Mouse (Mus musculus) c-Kit-positive CD71-negative TER-119-negative erythroid progenitor cells, embryonic 14.5 days (primary cell): ENCODE measurements around the gene Onecut3.

Source experiments
- DNase-seq: peaks from one replicate; pipeline ENCODE4 v3.0.0-alpha.2; 2013; ENCODE audit warnings: low read depth

The Onecut3 gene

DNA sequence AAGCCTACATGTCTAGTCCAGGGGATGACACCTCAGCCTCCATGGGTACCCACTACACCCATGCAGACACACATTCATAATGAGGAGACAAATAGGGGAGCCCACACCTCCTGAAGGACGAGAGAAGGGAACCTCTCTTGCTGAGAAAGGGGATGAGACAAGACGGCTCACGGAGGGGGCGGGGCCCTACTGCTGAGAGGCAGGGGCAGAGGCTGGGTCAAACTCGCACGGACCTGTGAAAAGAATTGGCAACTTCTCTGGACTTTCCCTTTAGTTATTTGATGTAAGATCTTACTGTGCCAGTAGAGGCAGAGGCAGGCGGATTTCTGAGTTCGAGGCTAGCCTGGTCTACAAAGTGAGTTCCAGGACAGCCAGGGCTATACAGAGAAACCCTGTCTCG lies 57.7 kb downstream of the Onecut3 start:
- no peak for DNase-seq

DNA sequence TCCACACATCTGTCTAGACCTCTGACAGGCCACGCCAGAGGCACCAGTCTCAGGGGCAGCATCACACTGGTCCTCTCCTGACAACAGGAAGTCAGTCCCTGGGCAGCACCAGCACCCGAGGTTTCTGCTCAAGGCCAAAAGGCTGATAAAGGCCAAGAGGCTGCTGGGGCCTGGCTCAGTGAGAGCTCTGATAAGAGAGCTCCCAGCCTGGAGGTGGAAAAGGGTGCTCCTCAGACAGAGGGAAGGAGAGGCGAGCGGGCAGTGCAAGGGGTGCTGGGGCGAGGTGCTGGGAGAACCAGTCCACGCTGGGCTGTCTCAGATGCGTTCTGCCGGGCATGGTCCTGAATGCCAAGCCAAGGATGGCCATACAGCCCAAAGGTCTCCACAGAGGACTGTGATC lies 58.9 kb downstream of the Onecut3 start:
- no peak for DNase-seq

DNA sequence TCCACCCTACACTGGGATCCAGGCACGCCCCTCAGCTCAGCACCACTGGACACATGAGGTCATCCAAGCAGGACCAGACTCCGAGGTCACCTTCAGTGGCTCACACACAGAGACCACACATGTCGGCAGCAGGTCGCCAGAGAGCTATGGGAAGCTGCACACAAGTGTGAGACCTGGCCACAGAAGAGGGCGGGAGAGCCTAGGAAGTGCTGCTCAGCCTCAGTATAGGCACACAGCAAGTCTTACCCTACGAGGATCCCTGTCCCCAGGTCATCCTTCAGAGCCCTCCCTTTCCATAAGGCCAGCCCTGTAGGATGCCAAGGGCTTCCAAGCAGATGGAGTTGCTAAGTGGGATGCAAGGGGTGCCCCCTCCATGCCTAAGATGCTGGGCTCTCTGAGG lies 59.4 kb downstream of the Onecut3 start:
- no peak for DNase-seq

DNA sequence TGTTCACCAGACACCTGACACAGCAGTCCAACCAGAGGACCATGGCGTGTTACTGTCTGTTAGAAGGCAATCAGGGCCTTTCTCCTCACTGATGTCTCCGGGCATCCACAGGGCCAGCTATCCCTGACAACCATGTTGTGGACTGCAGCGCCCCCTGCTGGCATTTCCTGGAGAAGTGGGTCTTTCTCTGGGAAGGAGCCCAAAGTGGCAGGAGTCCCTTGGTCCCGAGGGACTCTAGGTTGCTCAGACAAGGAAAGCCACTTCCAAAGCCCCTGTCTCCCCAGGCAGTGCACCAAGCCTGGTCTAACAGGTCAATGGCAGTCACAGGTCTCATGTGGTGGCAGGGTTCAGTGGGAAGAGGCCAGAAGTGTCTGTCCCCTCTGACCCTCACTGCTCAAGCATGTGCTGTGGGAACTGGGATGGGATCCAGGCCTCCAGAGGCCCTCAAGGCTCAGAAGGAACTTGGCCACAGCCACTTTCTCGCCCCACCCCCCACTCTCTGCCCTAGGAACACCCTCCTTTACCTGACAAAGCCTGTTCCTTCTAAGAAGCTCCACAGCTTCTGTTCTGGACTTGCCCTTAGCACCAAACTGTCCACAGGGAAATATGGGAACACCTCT lies 62.8 kb downstream of the Onecut3 start:
- DNase-seq, result no peak

DNA sequence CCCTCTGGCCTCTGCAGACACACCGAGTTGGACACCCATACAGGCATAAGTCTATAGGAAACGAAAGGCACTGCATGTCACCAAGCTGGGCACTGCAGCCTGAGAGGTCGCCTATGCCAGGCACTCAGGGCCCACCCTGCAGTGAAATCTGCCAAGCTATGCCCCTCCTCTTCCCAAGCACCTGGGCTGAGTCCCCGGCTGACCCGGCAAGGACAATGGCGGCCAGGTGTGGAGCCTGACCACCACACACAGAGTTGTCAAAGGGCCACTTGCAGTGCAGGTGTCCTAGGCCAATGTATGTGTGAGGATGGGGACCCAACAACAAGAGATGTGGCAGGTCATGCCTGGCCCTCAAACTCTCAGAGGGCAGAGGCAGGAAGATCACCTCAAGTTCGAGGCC lies 64.8 kb downstream of the Onecut3 start:
- no peak for DNase-seq

DNA sequence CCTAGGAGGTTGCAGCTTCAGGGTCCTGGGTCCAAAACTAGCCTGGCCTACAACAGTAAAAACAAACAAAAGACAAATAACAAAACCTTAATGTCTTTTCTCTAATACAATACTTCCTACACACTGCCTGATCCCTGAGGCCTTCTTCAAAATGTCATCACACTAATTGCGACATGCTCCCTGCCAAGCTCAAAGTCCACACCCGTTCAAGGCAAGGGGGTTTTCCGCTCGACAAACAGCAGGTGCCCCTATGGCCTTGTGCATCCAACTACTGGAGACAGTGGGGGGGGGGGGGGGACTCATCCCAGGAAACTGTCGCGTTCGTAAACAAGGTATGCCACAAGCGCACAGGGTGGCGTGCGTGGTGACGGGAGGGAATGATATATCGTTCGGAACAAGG lies 66.0 kb downstream of the Onecut3 start:
- DNase-seq, result no peak

GRCm38 (mm10) chr10:80561116-80561944 lies 66.7 kb downstream of the Onecut3 start, which contains the start of gene Rexo1:
TSS of gene Rexo1 (minus strand) at chr10:80561560.
- peak; percentile 97 for DNase-seq

GRCm38 (mm10) chr10:80566375-80567092 lies 71.9 kb downstream of the Onecut3 start:
- DNase-seq, result peak; percentile 82
